Mouse (Mus musculus) retina, postnatal 7 days (tissue): ENCODE measurements around the gene Fhl3.

Experiments used
- DNase-seq: peaks from one replicate; pipeline ENCODE4 v3.0.0-alpha.2; 2012; ENCODE audit warnings: low read depth, low spot score

Fhl3 gene

DNA sequence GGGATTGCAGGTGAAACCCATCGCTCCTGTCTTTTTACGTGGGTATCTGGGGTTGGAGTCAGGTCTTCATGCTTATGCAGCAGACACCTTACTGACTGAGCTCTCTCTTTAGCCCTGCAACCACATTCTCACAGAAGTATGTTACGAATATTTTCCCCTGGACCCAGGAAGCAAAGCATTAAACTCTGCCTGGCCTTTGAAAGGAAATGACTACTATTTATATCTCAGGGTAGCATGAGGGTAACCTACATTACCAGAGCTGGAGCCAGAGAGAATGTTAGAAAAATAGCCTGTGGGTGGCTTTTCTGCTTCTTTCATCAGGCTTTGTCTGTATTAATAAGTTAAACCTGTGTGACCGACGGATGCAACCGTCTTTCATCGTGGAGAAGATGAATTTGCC lies 55.0 kb downstream of the Fhl3 start:
- DNase-seq, result no peak
